Mouse (Mus musculus): ENCODE measurements around the gene Acsf3. TPM values are rescaled to one million over a fixed set of nuclear protein-coding genes. Genes with fewer than 3 reads are reported as not detected.

Acsf3 gene
- total and polyA plus RNA-seq, 2 experiments from 2014 or later: 18.9 to 22.1 TPM

GRCm38 (mm10) chr8:122751342-122751741 lies 23.9 kb upstream of the Acsf3 start:
- ATAC-seq (ENCODE audit: low FRiP score): peak; percentile 69
- WGBS: 50% methylated on average over 5 of the region's 5 CpGs
- Histone ChIP-seq H3K4me3 (ENCODE audit: low read depth, low read length) (peak overlapping the region; percentile 19), H3K9ac (replicated peaks; ENCODE audit: low read length, poor library complexity, severe bottlenecking) (no peak overlapping the region), H3K9me3 (ENCODE audit: low read length) (no peaks in the 10 kb centered on the region), H3K27ac (ENCODE audit: low read depth, low read length) (no peak overlapping the region), H3K36me3 (ENCODE audit: insufficient read depth, low read length) (no peaks in the 10 kb centered on the region), H3K4me2 (ENCODE audit: low read depth, low read length, poor library complexity, severe bottlenecking) (peak overlapping the region; percentile 29), H3K4me1 (ENCODE audit: insufficient read depth, low read length) (0 out of 2 replicates have a peak, but pooled peaks cover 9% of the 10 kb centered on the region), H3K27me3 (ENCODE audit: insufficient read depth, low read length) (peaks cover 3% of the 10 kb centered on the region; the same call in 1 of the 2 replicates)
- TF ChIP-seq CTCF (IDR thresholded peaks at IDR 0.05): no peak
- peak; percentile 93 for DNase-seq (ENCODE audit: low spot score)

- H3K9ac ChIP-seq (replicated peaks; ENCODE audit: low read length, poor library complexity, severe bottlenecking): no peak overlapping the region; the same call in 1 of the 2 replicates
- H3K9me3 ChIP-seq (ENCODE audit: low read length): no peaks in the 10 kb centered on the region
- WGBS: 70% methylated on average over 29 of the region's 29 CpGs
- peak; percentile 79 for DNase-seq (ENCODE audit: low spot score)
- ATAC-seq (ENCODE audit: low FRiP score): no peak
- no peaks in the 10 kb centered on the region for H3K36me3 ChIP-seq (ENCODE audit: insufficient read depth, low read length)
- no peak for TF ChIP-seq CTCF (IDR thresholded peaks at IDR 0.05)
- H3K27ac ChIP-seq (ENCODE audit: low read depth, low read length): no peak overlapping the region
- H3K4me3 ChIP-seq (ENCODE audit: low read depth, low read length): peak overlapping the region; percentile 19; the same call in 1 of the 2 replicates
- H3K27me3 ChIP-seq (ENCODE audit: insufficient read depth, low read length): peaks cover 3% of the 10 kb centered on the region; the same call in 1 of the 2 replicates
- 0 out of 2 replicates have a peak, but pooled peaks cover 9% of the 10 kb centered on the region for H3K4me1 ChIP-seq (ENCODE audit: insufficient read depth, low read length)
- peak overlapping the region; percentile 29; the same call in 1 of the 2 replicates for H3K4me2 ChIP-seq (ENCODE audit: low read depth, low read length, poor library complexity, severe bottlenecking)
Observed at GRCm38 (mm10) chr8:122752111-122752721, 23.1 kb upstream of the Acsf3 start.

DNA sequence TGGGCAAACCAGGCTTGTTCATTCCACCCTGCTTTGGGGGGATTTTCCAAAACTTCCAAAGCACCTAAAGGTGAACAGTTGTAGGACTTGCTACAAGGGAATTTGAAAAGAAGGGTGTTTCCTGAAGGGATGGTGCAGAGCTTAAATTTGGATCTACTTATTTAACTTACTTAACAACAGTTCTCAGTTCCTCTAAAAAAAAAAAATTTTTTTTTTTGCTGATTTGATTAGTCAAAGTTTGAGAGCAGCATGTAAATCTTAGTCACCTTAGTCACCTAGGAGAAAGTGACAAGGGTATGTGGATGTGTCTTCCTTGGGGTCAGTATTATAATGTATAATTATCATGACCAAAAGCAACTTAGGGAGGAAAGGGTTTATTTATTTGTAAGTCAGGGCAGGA lies 16.7 kb upstream of the Acsf3 start:
- peaks cover 3% of the 10 kb centered on the region; the same call in 1 of the 2 replicates for H3K27me3 ChIP-seq (ENCODE audit: insufficient read depth, low read length)
- no peaks in the 10 kb centered on the region for H3K9me3 ChIP-seq (ENCODE audit: low read length)
- DNase-seq (ENCODE audit: low spot score) (no peak), ATAC-seq (ENCODE audit: low FRiP score) (no peak)
- H3K27ac ChIP-seq (ENCODE audit: low read depth, low read length): no peak overlapping the region
- H3K4me3 ChIP-seq (ENCODE audit: low read depth, low read length): no peak overlapping the region
- H3K4me2 ChIP-seq (ENCODE audit: low read depth, low read length, poor library complexity, severe bottlenecking): no peak overlapping the region
- no peak overlapping the region for H3K9ac ChIP-seq (replicated peaks; ENCODE audit: low read length, poor library complexity, severe bottlenecking)
- no peak for TF ChIP-seq CTCF (IDR thresholded peaks at IDR 0.05)
- H3K4me1 ChIP-seq (ENCODE audit: insufficient read depth, low read length): no peaks in the 10 kb centered on the region
- no peaks in the 10 kb centered on the region for H3K36me3 ChIP-seq (ENCODE audit: insufficient read depth, low read length)

GRCm38 (mm10) chr8:122760116-122760515 lies 15.2 kb upstream of the Acsf3 start:
- Histone ChIP-seq H3K9ac (replicated peaks; ENCODE audit: low read length, poor library complexity, severe bottlenecking) (no peak overlapping the region), H3K4me2 (ENCODE audit: low read depth, low read length, poor library complexity, severe bottlenecking) (no peak overlapping the region), H3K36me3 (ENCODE audit: insufficient read depth, low read length) (no peaks in the 10 kb centered on the region), H3K4me3 (ENCODE audit: low read depth, low read length) (no peak overlapping the region), H3K27ac (ENCODE audit: low read depth, low read length) (no peak overlapping the region), H3K27me3 (ENCODE audit: insufficient read depth, low read length) (peaks cover 1% of the 10 kb centered on the region; the same call in 1 of the 2 replicates), H3K4me1 (ENCODE audit: insufficient read depth, low read length) (no peaks in the 10 kb centered on the region), H3K9me3 (ENCODE audit: low read length) (no peaks in the 10 kb centered on the region)
- DNase-seq (ENCODE audit: low spot score): no peak
- TF ChIP-seq CTCF (IDR thresholded peaks at IDR 0.05): no peak
- ATAC-seq (ENCODE audit: low FRiP score): no peak
- 71% methylated on average over 7 of the region's 7 CpGs for WGBS

DNA sequence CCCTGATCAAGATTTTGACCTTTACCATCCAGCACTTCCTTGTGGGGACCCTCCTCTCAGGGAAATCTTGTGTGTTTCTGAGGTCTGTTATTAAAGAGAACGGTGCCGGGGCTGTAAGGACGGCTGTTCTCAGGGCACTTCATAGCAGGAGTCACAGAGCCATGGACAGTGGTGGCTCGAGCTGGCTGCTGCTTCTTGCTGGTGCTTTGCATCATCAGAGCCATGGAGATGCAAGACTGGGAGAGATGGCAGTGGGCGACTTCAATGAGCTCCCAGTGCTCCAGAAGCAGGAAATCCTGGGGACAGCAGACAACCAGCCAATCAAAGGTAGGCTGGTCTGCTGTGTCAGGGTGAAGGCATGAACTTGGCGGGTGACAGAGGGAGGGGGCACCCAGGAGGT lies 14.2 kb upstream of the Acsf3 start:
- Histone ChIP-seq H3K27ac (ENCODE audit: low read depth, low read length) (no peak overlapping the region), H3K4me2 (ENCODE audit: low read depth, low read length, poor library complexity, severe bottlenecking) (no peak overlapping the region), H3K36me3 (ENCODE audit: insufficient read depth, low read length) (no peaks in the 10 kb centered on the region), H3K4me3 (ENCODE audit: low read depth, low read length) (no peak overlapping the region), H3K27me3 (ENCODE audit: insufficient read depth, low read length) (no peaks in the 10 kb centered on the region), H3K4me1 (ENCODE audit: insufficient read depth, low read length) (no peaks in the 10 kb centered on the region), H3K9me3 (ENCODE audit: low read length) (no peaks in the 10 kb centered on the region), H3K9ac (replicated peaks; ENCODE audit: low read length, poor library complexity, severe bottlenecking) (no peak overlapping the region)
- ATAC-seq (ENCODE audit: low FRiP score): no peak
- 74% methylated on average over 6 of the region's 6 CpGs for WGBS
- DNase-seq (ENCODE audit: low spot score): no peak
- TF ChIP-seq CTCF (IDR thresholded peaks at IDR 0.05): no peak

- DNase-seq (ENCODE audit: low spot score): no peak
- Histone ChIP-seq H3K4me1 (ENCODE audit: insufficient read depth, low read length) (no peaks in the 10 kb centered on the region), H3K4me3 (ENCODE audit: low read depth, low read length) (no peak overlapping the region), H3K36me3 (ENCODE audit: insufficient read depth, low read length) (no peaks in the 10 kb centered on the region), H3K9ac (replicated peaks; ENCODE audit: low read length, poor library complexity, severe bottlenecking) (no peak overlapping the region), H3K9me3 (ENCODE audit: low read length) (no peaks in the 10 kb centered on the region), H3K27me3 (ENCODE audit: insufficient read depth, low read length) (no peaks in the 10 kb centered on the region), H3K27ac (ENCODE audit: low read depth, low read length) (no peak overlapping the region), H3K4me2 (ENCODE audit: low read depth, low read length, poor library complexity, severe bottlenecking) (no peak overlapping the region)
- 43% methylated on average over 12 of the region's 12 CpGs for WGBS
- no peak for TF ChIP-seq CTCF (IDR thresholded peaks at IDR 0.05)
- ATAC-seq (ENCODE audit: low FRiP score): no peak
Observed at GRCm38 (mm10) chr8:122762731-122763266, 12.5 kb upstream of the Acsf3 start.
